Mouse (Mus musculus): ENCODE measurements around the gene Hhip. TPM values are rescaled to one million over a fixed set of nuclear protein-coding genes. Genes with fewer than 3 reads are reported as not detected.
"Not testable (repeated sequence)": the region's sequence is repeated elsewhere in the genome, so short reads cannot be mapped to it uniquely, and the experiment has no call there.

The Hhip gene
- polyA plus RNA-seq, 3 experiments from 2014 or later = 0.27 TPM; not detected in 2

DNA sequence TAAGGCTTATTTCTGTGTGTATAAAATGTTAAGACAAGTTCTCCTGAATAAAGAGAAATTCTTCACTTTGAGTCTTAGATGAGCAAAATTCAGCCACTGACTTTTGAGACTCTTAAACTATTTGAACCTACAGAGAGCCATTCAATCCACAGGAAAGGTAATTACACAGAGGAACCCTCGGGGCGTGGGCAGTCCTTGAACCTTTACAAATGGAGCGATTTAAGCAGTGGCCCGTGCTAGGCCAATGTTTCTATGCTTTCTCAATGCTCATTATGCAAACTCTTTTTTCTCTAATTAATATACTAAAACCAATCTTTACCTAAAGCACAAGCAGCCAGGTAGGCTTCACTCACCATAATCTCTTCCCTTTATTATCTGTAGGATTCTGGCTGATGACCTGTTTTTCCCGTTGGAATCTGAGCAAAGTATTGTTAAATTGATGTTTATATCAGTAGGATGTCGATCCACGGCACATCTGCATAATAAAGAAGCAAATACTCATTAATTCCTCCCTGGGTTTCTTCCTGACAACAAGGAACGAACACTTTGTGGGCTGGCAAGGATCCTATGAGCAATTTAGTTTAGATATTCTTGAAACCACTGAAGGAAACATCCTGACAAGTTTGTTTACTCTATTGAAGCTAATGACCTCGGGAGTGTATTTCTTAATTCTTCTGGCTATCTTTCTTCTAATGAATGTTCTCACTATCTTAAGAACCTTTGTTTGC lies 65.5 kb downstream of the Hhip start:
- ATAC-seq = no peak

GRCm38 (mm10) chr8:79991420-79991819 lies 66.4 kb downstream of the Hhip start:
- ATAC-seq = not testable (repeated sequence)

GRCm38 (mm10) chr8:79984946-79985345 lies 72.9 kb downstream of the Hhip start:
- ATAC-seq = no peak

- ATAC-seq = no peak
These were observed 75.7 kb downstream of the Hhip start for GRCm38 (mm10) chr8:79982144-79982543.

DNA sequence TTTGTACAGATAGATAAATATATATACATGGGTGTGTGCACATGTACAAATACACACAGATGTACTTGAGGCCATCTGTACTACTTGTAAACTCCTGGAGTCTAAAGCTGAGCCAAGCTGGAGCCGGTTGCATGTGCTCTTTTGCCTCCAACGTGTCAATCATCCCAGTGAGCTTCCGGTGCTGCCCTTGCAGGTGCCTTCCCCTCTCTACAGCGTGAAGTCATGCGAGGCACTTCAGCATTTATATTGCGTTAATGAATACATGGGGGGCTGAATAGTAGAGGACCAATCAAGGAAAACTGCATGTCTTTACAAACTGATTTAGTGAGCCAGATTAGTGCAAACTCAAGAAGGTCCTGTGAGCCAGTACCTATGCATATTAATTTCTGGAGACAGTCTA lies 91.6 kb downstream of the Hhip start:
- no peak for ATAC-seq

DNA sequence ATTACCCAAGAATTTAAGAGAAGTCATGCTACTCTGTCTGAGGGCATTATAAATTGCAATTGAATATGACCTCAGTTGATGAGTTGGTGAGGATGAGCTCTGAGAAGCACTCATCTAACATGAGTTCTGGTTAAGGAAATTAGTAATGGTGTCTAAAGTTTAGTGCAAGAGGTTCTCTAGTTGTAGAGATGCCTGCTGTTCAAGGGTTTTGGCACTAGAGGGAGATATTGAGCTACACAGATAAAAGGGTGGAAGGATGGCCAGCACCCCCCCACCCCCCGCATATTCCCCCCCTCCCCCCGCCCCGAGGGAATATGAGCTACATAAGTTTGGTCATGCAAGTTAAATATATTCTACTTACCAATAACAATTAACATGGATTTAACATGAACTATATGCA lies 104.9 kb downstream of the Hhip start:
- no peak for ATAC-seq

DNA sequence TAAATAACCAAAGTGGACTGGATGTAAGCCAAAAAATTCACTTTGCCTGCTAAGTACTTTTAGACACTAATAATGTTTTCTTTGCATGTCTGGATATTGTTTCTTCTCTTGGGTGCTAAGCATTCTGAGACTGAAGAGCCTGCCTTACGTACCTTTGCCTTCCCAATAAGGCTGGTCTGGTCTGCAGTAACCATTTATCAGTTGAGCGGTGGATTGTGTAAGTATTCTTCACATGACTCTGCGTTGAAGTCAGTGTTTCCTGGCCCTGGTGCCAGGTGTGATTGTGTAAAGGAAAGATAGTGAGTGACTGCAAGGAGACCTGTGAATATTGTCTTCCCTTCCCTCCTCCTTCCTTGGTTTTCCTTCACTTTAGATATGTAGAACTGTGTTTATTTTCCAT lies 107.4 kb downstream of the Hhip start:
- ATAC-seq = no peak

GRCm38 (mm10) chr8:79945501-79946076 lies 112.2 kb downstream of the Hhip start:
- no peak for ATAC-seq

DNA sequence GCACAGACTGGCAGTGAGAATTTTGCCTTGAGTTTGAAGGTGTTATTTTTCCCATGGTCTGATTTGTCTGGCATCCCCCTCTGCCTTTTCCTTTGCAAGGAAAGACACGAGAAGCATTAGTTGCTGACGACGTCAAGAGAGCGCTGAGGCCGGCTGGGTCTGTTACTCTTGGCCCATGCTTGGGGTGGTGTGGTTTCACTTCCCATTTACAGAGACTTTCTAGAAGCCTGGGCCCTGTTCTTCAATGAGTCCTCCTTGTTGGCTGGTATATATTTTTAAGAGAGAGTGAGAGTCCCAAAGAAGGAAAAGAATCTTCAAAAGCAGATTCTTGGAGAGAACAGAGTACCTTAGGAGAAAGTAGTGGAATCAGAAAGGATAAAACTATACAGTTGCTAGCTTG lies 116.7 kb downstream of the Hhip start:
- no peak for ATAC-seq

DNA sequence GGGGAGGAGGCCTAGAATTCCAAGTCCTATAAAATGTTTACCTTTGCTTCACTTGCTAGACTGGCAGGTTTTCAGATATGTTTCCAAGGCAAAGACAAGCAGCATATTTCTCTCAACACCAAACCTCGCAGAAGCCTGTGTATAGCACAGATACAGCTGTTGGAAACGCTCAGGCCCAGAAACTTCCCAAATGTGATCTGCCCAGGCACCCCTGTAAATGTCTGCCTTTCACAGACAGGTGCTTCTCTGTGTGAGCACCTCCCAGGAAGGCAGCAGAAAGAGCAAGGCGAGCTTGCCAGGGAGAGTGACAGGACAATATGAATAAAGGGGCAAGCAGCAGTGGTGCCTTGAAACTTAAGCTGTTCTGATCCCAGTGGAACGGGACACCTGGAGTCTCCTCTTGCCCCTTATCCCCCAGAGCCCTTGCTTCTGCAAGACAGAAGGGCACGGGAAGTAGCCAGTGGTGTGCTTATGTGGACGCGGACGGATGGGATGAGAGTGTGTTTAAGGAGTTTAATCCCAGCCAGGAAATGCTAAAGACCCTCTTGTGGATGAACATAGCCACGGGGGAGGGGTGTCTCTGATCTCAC lies 120.9 kb downstream of the Hhip start:
- ATAC-seq = no peak

DNA sequence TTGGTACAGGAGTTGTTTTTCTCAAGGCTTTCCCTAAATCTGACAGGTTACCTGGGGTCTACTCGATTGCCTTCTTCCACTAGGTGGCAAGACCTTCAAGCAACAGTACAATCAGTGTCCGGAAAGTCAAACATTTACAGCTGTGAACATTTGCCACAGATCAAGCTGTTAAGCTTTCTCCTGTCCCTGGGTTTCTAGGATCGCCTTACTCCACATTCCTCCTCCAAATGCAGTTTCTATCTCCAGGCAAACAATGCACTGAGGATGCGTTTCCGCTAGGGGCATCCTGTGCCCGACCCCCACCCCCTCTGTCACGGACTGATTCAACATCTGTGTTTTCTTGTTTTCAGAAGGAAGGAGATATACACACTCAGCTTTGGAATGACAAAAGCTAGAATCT lies 122.0 kb downstream of the Hhip start:
- no peak for ATAC-seq

GRCm38 (mm10) chr8:79929202-79929601 lies 128.6 kb downstream of the Hhip start:
- ATAC-seq = no peak

DNA sequence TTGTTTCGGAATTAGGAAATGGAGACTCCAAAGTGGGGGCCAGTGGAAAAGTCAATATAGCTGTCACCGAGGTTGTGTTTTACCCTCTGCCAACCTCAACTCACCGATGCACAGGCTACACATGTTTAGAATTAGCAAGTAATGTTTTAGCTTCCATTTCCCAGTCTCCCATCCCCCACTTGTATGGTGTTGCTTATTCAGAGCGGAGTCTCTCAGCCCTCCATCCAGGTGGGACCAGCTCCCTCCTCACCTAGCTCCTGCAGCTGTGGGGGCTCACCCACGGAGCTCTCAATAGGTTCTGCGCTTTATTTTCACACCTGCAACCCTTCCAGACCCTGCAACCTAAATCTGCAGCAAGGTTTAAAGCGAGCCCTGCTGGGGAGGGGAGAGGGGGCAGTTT lies 140.6 kb downstream of the Hhip start:
- ATAC-seq = no peak
